Mouse (Mus musculus): ENCODE measurements at regions not wholly inside any gene's neighbourhood (a gene's known extent, or its start where the extent isn't known, plus 50 kb on each side); places are given as distances from the start of the nearest gene placed in this dataset.

DNA sequence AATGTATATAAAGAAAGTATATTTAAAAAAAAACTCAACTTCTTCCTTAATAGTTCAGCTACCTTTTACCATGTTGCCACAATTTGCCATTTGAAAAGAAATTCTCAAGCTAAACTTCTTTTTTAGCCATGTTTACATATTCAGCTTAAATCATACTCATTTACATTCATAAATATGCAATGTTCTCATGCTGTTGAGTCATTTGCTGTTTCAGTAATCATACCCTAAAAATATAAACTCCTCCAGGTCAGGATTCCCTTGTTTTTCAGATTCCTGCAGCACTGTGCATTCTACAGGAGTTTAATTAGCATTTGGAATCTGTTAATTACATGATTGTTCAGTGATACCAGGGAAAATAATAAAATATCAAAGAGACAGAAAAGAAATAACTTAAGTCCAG lies 300.5 kb downstream of the Efnb2 start:
- no peak overlapping the region for H3K9ac ChIP-seq (replicated peaks; ENCODE audit: low read length)
- DNase-seq = no peak
- H3K4me1 ChIP-seq (ENCODE audit: control insufficient read depth, insufficient read depth, low read length) = no peaks in the 10 kb centered on the region
- H3K9me3 ChIP-seq (ENCODE audit: control insufficient read depth, low read length) = no peaks in the 10 kb centered on the region
- no peak for ATAC-seq (ENCODE audit: low FRiP score, low TSS enrichment)
- H3K36me3 ChIP-seq (ENCODE audit: control insufficient read depth, insufficient read depth, low read length) = no peaks in the 10 kb centered on the region
- H3K27me3 ChIP-seq (ENCODE audit: control insufficient read depth, insufficient read depth, low read length) = no peaks in the 10 kb centered on the region
- H3K4me3 ChIP-seq (replicated peaks; ENCODE audit: low read depth, low read length) = no peak overlapping the region
- no peak overlapping the region for H3K27ac ChIP-seq (replicated peaks; ENCODE audit: low read depth, low read length)
- no peak overlapping the region for H3K4me2 ChIP-seq (ENCODE audit: low read length)

- Histone ChIP-seq H3K9ac (replicated peaks; ENCODE audit: low read length) (no peak overlapping the region), H3K27ac (replicated peaks; ENCODE audit: low read depth, low read length) (no peak overlapping the region), H3K36me3 (ENCODE audit: control insufficient read depth, insufficient read depth, low read length) (no peaks in the 10 kb centered on the region), H3K27me3 (ENCODE audit: control insufficient read depth, insufficient read depth, low read length) (no peaks in the 10 kb centered on the region), H3K9me3 (ENCODE audit: control insufficient read depth, low read length) (no peaks in the 10 kb centered on the region), H3K4me2 (ENCODE audit: low read length) (no peak overlapping the region), H3K4me3 (replicated peaks; ENCODE audit: low read depth, low read length) (no peak overlapping the region), H3K4me1 (ENCODE audit: control insufficient read depth, insufficient read depth, low read length) (no peaks in the 10 kb centered on the region)
- ATAC-seq (ENCODE audit: low FRiP score, low TSS enrichment) (no peak), DNase-seq (no peak)
- WGBS = 89% methylated on average over 4 of the region's 4 CpGs
Observed at GRCm38 (mm10) chr8:8354977-8355376, 306.1 kb downstream of the Efnb2 start.

GRCm38 (mm10) chr8:8344661-8345060 lies 316.4 kb downstream of the Efnb2 start:
- Histone ChIP-seq H3K4me2 (ENCODE audit: low read length) (no peak overlapping the region), H3K9ac (replicated peaks; ENCODE audit: low read length) (no peak overlapping the region), H3K9me3 (ENCODE audit: control insufficient read depth, low read length) (no peaks in the 10 kb centered on the region), H3K27me3 (ENCODE audit: control insufficient read depth, insufficient read depth, low read length) (no peaks in the 10 kb centered on the region), H3K27ac (replicated peaks; ENCODE audit: low read depth, low read length) (no peak overlapping the region), H3K36me3 (ENCODE audit: control insufficient read depth, insufficient read depth, low read length) (no peaks in the 10 kb centered on the region), H3K4me1 (ENCODE audit: control insufficient read depth, insufficient read depth, low read length) (no peaks in the 10 kb centered on the region), H3K4me3 (replicated peaks; ENCODE audit: low read depth, low read length) (no peak overlapping the region)
- ATAC-seq (ENCODE audit: low FRiP score, low TSS enrichment) (no peak), DNase-seq (no peak)
- WGBS = 76% methylated on average over 2 of the region's 2 CpGs

- Histone ChIP-seq H3K9me3 (ENCODE audit: control insufficient read depth, low read length) (no peaks in the 10 kb centered on the region), H3K27ac (replicated peaks; ENCODE audit: low read depth, low read length) (no peak overlapping the region), H3K9ac (replicated peaks; ENCODE audit: low read length) (no peak overlapping the region), H3K4me3 (replicated peaks; ENCODE audit: low read depth, low read length) (no peak overlapping the region), H3K36me3 (ENCODE audit: control insufficient read depth, insufficient read depth, low read length) (no peaks in the 10 kb centered on the region), H3K4me2 (ENCODE audit: low read length) (no peak overlapping the region), H3K4me1 (ENCODE audit: control insufficient read depth, insufficient read depth, low read length) (peaks cover 9% of the 10 kb centered on the region), H3K27me3 (ENCODE audit: control insufficient read depth, insufficient read depth, low read length) (no peaks in the 10 kb centered on the region)
- DNase-seq (peak; percentile 59), ATAC-seq (ENCODE audit: low FRiP score, low TSS enrichment) (no peak)
- WGBS = 58% methylated on average over 19 of the region's 19 CpGs
Observed at GRCm38 (mm10) chr8:8335256-8335972, 325.6 kb downstream of the Efnb2 start.

- WGBS = 76% methylated on average over 7 of the region's 7 CpGs
- Histone ChIP-seq H3K4me1 (ENCODE audit: control insufficient read depth, insufficient read depth, low read length) (peaks cover 9% of the 10 kb centered on the region), H3K36me3 (ENCODE audit: control insufficient read depth, insufficient read depth, low read length) (no peaks in the 10 kb centered on the region), H3K4me3 (replicated peaks; ENCODE audit: low read depth, low read length) (no peak overlapping the region), H3K27me3 (ENCODE audit: control insufficient read depth, insufficient read depth, low read length) (no peaks in the 10 kb centered on the region), H3K4me2 (ENCODE audit: low read length) (no peak overlapping the region), H3K27ac (replicated peaks; ENCODE audit: low read depth, low read length) (no peak overlapping the region), H3K9me3 (ENCODE audit: control insufficient read depth, low read length) (no peaks in the 10 kb centered on the region), H3K9ac (replicated peaks; ENCODE audit: low read length) (no peak overlapping the region)
- DNase-seq (no peak), ATAC-seq (ENCODE audit: low FRiP score, low TSS enrichment) (no peak)
Observed at GRCm38 (mm10) chr8:8334515-8334914, 326.5 kb downstream of the Efnb2 start.

DNA sequence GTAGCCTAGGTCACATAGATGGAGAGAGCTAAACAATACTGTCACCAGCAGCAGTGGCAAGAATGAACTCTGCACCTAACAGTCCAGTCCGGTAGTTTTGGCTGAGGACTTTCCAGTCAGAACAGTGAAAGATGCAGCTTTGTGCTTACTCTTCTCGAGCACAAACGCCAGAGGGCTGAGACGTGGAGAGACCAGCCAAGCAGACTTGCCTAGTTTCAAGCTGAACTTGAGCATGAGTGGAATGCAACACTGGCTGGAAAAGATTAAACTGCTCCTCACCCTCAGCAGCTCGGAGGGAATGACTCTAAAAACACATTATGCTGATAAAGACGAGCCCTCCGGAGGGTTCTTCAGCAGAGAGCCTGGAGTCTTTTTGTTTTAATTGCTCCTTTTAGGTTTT lies 329.8 kb downstream of the Efnb2 start:
- Histone ChIP-seq H3K4me1 (ENCODE audit: control insufficient read depth, insufficient read depth, low read length) (peaks cover 9% of the 10 kb centered on the region), H3K27me3 (ENCODE audit: control insufficient read depth, insufficient read depth, low read length) (no peaks in the 10 kb centered on the region), H3K36me3 (ENCODE audit: control insufficient read depth, insufficient read depth, low read length) (no peaks in the 10 kb centered on the region), H3K9ac (replicated peaks; ENCODE audit: low read length) (no peak overlapping the region), H3K27ac (replicated peaks; ENCODE audit: low read depth, low read length) (no peak overlapping the region), H3K4me3 (replicated peaks; ENCODE audit: low read depth, low read length) (no peak overlapping the region), H3K9me3 (ENCODE audit: control insufficient read depth, low read length) (no peaks in the 10 kb centered on the region), H3K4me2 (ENCODE audit: low read length) (no peak overlapping the region)
- DNase-seq (no peak), ATAC-seq (ENCODE audit: low FRiP score, low TSS enrichment) (no peak)
- WGBS = 73% methylated on average over 7 of the region's 7 CpGs

DNA sequence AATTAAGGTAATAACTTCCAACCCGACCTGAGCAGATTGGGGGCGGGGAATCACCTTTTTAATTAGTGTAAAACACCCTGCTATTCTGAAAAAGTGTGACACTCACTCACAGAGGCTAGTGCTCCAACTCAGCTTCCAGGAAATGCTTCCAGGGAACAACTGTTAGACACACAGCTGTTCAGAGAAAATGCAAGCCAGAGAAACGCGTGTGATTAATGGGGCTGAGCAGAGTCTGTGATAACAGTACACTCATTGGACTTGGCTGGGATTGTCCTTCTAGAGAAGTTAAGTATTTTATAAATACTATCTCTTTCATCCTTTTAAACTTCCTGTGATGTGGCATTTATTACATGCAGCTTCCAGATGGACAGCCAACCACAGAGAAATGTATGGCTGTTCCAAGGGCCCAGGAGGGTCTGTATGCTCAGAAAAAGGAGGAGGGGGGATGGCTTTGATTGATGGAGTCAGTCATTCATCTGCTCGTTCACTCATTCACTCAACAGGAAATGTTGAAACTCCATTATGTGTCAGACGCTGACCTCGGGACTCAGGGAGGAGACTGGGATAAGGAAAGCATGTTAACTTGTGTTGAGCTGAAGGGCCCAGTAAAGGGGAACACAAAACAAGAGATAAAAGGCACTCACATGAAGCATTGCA lies 332.9 kb downstream of the Efnb2 start:
- Histone ChIP-seq H3K27me3 (ENCODE audit: control insufficient read depth, insufficient read depth, low read length) (no peaks in the 10 kb centered on the region; the same call in 1 of the 2 replicates), H3K4me1 (ENCODE audit: control insufficient read depth, insufficient read depth, low read length) (no peaks in the 10 kb centered on the region), H3K36me3 (ENCODE audit: control insufficient read depth, insufficient read depth, low read length) (no peaks in the 10 kb centered on the region), H3K9me3 (ENCODE audit: control insufficient read depth, low read length) (no peaks in the 10 kb centered on the region), H3K27ac (replicated peaks; ENCODE audit: low read depth, low read length) (no peak overlapping the region), H3K4me3 (replicated peaks; ENCODE audit: low read depth, low read length) (no peak overlapping the region), H3K9ac (replicated peaks; ENCODE audit: low read length) (no peak overlapping the region), H3K4me2 (ENCODE audit: low read length) (no peak overlapping the region)
- WGBS = 51% methylated on average over 7 of the region's 7 CpGs
- no peak for DNase-seq
- ATAC-seq (ENCODE audit: low FRiP score, low TSS enrichment) = no peak

- Histone ChIP-seq H3K4me3 (replicated peaks; ENCODE audit: low read depth, low read length) (no peak overlapping the region), H3K27ac (replicated peaks; ENCODE audit: low read depth, low read length) (no peak overlapping the region), H3K9ac (replicated peaks; ENCODE audit: low read length) (no peak overlapping the region), H3K9me3 (ENCODE audit: control insufficient read depth, low read length) (no peaks in the 10 kb centered on the region), H3K4me1 (ENCODE audit: control insufficient read depth, insufficient read depth, low read length) (no peaks in the 10 kb centered on the region), H3K27me3 (ENCODE audit: control insufficient read depth, insufficient read depth, low read length) (no peaks in the 10 kb centered on the region; the same call in 1 of the 2 replicates), H3K36me3 (ENCODE audit: control insufficient read depth, insufficient read depth, low read length) (no peaks in the 10 kb centered on the region), H3K4me2 (ENCODE audit: low read length) (no peak overlapping the region)
- ATAC-seq (ENCODE audit: low FRiP score, low TSS enrichment) = no peak
- no peak for DNase-seq
- WGBS = 70% methylated on average over 16 of the region's 16 CpGs
Observed at GRCm38 (mm10) chr8:8326066-8326834, 334.8 kb downstream of the Efnb2 start.
